Mouse (Mus musculus): ENCODE measurements around the gene 9230102O04Rik.

Gene 9230102O04Rik

DNA sequence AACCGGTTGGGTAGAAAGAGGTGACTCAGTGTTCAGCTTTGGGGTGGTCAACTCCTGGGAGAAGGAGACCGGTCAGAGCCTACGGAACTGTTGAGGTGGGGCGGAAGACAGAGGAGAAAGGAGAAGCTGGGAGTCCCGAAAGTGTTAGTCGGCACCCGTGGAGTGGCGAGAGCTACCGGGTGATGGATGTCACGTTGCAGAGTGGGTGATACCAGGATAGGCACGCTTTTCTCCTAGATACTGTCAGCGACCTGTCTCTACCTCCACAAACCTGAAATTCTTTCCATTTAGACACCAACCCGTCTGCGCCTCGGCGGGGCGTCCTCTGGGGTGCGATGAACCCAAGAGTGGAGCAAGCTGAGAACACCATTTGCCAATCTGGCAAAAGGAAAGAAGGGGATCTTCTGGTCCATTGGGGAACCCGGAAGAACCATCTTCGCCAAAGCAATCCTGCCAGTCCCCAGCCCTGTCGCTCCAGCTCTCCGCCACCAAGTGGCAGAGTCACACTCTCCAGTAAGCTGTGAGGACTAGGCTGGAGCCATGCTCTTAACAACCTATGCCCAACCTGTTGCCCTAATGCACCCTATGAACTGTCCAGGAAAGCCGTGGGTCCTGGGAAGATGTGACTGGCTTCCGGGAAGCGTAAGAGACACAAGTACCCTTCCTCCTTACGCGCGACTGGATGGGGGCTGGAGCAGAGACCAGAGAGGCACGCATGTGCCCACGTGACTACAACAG lies at the start of gene 9230102O04Rik:
Gene 9230102O04Rik, minus strand, starts transcription at position 628 of the 738 bp plus-strand sequence.
- DNase-seq (ENCODE audit: low read depth, low spot score): no peak

DNA sequence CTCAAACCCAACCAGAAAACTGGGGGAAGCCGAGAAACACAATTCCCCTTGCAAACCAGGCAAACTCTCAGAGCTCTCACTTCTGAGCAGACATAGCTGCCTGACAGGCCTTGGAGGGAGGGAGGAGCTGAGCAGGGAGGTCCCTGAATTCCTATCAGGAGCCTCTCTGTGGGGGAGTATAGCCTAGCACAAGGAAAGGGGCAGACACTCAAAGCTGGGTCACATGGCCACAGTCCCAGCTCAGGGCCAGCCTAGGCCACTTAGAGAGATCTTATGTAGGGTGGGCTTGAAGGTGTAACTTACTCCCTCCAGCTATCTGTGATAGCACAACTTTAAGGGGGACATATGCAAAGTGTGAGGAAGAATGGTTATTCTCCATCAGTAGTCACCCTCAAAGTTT lies 46.6 kb upstream of the 9230102O04Rik start:
- no peak for DNase-seq (ENCODE audit: low read depth, low spot score)

DNA sequence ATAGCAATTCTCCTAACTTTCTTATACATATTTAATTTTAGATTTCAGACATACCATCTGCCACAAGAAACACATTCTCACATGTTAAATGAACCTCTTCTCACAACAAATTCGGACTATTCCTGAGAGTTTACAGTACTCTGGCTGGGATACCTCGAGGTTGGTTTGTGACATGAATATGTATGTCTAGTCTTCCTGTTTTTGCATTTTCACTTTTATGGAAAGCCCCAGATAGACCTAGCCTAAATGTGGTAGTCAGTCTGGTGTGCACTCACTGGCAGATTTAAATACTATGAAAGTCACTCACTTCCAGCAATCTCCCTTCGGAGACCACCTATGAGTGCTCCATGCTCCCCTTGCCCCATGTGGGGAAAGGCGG lies 37.6 kb upstream of the 9230102O04Rik start:
- no peak for DNase-seq (ENCODE audit: low read depth, low spot score)

DNA sequence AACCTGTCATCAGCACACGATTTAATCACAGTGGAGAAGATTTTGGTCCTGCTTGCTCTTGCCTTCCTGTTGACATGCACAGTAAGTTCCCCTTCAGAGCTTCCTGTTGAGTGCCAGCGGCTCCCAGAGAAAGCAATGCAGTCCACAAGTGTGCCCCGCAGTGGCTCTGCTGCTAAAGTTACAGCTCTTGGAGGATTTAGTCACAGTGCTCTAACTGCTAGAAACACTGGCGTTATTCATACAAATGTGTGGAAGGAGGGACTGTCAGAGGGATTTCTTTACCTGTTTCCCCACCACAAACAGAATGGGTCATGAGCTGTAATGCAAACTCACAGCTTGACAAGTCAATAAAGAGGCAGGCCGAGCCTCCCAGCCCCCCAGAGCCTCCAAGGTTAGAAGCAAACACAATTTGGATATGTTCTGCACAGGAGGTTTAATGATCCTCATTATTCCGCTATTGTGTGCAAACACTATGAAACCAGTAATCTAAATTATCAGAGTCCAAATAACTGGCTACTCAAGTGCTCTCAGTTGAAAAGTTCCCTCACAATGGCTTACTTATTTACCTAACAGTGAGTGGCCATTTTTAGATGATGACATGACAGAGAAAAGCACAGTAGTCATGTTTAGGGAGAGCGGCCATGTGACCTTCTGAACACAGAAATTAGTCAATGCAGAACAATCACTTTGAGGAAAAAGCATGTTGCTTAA lies 37.0 kb upstream of the 9230102O04Rik start:
- DNase-seq (ENCODE audit: low read depth, low spot score): no peak

DNA sequence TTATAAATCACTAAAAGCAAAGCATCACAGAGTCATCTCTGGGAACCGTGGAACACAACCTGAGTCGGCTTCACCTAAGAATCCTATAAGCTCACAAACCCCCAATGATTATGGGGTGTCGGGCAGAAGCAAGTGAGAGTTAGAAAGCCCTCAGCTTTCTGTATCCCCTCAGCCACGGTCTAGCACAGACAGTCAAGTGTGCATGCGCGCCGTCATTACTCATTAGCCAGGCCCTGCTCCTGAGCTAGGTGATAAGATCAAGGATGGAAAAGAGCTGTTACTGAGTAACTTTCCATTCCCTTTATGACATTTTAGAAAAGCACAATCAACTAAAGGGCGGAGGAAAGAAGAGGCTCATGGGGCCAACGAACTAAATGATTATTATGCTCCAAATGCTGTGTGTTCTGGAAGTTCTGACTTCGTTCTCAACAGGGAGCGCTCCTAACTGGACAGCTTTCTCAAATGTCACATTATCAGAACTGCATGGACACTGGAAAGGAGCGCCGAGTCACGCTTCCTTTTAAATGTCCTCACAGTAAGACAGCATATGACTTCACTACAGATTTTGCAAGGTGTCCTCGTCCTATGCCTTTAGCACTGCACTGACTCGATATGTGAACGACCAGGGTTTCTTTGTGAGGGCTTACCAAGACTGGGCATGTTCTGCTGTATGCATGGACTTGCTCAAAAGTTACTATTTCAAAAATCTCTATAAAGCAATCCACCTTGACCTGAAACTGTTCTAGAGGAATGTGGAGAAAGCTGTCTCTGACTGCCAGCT lies 29.5 kb upstream of the 9230102O04Rik start:
- no peak for DNase-seq (ENCODE audit: low read depth, low spot score)

DNA sequence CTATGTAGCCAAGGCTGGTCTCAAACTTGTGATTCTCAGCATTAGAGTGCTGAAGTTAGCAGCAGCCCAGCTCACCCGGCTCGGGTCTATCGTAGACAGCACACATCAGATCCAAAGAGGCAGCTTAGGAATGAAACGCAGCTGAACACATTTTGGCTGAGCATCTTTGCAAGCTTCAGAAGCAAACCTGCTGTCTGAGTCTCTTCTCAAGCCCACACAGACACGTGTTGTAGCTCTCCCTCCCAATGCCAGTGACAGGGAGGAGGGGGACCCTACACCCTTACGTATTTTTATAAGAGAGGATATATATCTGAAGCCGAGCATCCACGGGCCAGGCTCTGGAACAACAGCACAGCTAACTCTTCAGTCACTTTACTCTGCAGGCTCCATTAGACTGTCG lies 28.3 kb upstream of the 9230102O04Rik start:
- peak; percentile 11 for DNase-seq (ENCODE audit: low read depth, low spot score)

DNA sequence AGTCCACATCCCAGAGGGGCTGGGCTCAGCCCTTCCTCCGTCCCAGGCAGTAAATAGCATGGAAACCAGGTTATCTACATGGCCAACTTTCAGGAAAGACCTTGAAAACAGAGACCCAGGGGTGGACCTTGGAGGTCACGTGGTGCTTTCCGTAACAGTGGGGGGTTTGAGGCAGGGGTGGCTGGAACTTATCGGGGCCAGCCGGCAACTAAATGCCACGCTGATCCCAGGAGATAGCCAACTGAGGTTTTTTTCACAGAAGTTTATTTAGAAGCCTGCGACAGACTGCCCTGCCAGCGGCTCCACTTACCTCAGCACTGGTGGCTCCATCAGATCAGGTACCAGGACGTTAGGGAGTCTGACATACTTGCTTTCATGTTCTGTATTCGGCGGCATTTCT lies 16.7 kb upstream of the 9230102O04Rik start:
- no peak for DNase-seq (ENCODE audit: low read depth, low spot score)

DNA sequence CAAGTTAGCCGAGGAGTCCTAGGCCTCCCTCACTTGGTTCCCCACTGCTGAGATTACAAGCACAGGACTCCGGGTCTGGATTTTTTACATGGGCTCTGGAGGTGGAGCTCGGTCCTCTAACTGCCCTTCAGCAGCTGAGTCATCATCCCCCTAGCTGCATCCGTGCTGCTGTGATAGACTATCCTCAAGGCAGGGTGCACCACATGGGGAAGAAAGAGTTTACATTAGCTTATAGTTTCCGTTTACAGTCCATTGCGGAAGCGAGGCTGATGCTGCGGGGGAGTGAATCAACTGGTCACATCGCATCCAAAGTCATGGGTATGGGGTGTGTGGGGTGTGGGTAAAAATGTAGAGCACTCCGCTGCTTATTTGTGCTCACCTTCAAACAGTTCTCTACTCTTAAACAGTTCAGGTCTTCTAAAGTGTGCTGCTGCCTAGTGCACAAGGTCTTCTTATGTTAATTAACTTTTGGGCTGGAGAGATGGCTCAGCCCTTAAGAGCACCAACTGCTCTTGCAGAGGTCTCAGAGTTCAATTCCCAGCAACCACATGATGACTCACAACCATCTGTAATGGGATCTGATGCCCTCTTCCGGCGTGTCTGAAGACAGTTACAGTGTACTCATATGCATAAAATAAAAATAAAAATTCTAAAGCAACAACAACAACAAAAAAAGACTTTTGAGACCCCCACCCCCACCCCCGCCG lies 14.7 kb upstream of the 9230102O04Rik start:
- DNase-seq (ENCODE audit: low read depth, low spot score): no peak

DNA sequence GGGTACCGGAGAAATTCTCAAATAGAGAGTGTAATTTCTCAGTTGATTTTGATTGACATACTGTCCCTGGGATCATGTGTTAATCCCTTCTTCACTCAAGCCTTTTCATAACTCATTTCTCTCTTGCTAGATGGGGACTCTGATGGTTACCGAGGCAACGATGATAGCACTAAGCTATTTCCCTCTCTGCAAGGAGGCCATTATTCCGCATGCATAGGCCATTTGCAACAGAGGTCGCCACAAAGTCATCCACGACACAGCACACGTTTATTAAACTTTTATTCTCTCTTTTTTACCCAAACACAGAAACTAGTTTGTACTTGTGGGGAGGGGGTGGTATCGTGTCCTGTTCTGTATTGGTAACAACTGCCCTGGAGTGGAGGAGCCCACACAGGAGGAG lies 8.5 kb upstream of the 9230102O04Rik start:
- no peak for DNase-seq (ENCODE audit: low read depth, low spot score)

DNA sequence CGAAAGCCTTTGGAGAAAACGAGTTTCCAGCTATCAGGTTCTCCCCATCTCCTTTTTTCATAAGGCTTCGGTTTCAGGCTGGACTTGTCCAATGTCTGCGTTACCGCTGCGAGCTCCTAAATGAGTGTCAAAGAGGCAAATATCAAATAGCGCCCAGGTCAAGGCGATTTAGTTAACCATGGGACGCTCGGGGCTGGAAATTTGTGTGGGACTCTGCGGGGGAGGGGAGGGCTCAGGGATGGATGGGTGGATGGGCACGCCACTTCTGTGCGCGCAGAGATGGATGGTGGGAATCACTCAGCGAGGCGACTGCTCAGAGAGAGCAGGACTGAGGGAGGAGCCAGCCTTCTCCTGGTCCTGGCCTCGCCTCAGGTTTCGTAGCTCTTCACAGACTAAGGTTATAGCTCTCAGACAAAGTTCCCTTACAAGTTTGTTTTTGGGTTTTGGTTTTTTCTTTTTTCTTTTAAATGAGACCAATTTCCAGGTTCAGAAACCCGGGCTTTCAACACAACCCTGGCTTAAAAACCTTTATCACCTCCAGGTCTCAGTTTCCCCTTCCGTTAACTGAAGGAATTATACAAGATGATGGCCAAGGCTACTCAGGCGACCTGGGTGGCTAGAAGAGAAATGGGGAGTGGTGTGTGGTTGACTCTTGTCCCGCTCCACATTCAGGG lies 6.9 kb upstream of the 9230102O04Rik start:
- no peak for DNase-seq (ENCODE audit: low read depth, low spot score)

DNA sequence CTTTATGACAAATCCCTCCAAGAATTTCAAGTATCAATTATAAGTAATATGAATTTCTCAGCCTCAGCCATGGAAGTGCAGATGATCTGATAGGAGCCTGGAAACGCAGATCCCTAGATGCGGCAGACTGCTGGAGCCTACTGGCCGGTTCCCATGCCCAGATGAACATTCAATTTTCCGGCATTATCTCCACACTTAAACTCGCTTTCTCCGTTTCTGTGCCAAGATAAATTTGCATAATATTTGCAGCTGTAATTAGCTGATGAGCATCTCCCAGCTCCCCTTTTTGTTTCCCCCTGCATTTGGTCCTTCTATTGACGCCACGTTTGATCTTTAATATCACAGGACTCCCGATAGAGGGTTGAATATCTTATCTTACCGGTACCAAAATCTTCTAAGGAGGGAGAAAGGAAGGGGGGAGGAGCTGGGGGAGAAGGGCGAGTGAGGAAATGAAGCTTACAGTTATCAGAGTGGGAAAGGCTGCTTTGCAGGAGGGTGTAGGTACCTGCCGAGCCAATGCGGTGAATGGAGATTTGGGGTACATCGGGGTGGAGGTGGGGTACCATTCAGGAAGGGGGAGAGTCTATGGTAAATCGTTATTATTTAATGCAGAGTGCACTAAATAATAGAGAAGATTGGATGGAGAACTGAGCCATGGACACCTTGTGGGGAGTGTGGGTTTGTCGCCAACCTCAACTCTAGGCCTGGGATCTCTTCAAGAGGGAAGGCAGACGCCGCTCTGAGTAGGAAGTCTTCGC lies 5.7 kb upstream of the 9230102O04Rik start:
- no peak for DNase-seq (ENCODE audit: low read depth, low spot score)

DNA sequence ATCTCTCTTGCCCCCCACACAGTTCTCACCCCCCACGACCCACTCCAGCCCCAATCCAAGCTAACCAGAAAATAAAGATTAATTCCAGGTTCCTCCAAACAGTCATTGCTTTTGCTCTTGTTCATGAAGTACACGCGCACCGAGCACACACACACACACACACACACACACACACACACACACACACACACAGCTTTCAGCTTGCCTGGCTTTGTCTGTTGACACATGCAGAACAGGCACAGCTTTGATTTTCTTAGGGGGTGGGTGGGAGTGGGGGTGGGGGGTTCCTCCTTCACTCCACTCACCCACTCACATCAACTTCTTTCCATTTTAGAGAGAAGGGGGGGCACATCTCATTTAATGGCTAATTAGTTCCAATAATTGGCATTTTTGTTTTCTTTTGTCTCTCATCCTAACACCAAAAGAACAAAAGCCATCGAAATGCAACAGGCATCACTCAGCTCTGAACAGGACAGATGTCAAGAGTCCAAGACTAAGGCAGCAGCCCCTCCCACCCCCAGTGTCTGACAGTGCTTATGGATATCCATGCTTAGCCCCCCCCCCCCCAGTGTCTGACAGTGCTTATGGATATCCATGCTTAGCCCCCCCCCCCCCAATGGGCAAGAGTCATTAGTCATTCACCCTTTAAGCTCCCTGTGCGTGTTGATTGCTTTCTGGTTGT lies 4.1 kb upstream of the 9230102O04Rik start:
- no peak for DNase-seq (ENCODE audit: low read depth, low spot score)

DNA sequence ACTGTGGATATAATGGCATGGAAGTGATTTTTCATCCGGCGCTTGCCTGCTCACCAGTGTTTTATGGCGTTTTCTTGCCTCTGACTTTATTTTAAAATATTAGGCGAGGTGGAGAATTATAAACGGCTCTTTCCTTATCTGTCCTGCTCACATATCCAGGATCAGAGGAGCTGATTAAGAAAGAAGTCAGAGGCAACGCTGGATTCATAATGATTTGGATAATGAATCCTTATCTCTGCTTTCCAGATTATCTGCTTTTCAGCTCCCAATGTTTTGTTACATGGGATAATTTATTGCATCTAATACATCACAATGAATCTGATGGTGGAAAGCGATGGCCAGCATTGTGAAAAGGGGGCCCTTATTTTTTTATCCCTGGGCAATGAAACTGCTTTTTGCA lies 3.2 kb upstream of the 9230102O04Rik start:
- DNase-seq (ENCODE audit: low read depth, low spot score): no peak

DNA sequence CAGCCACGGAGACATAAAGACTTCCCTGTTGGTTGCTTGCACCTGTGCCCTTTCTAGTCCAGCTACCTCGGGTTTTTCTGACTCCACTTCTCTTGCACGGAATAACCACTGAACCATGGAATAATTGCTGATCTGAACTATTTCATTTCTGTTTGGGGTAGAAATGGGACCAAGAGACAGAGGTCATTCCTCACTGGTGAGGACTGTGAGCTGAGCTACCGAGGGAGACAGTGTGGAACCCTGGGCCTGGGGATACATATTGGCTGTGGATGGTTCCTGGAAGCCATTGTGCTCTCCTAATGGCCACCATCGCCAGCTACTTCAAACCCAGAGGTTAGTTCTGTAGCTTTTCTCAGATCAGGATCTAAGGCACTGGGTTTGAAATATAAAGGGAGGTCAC lies 1.6 kb upstream of the 9230102O04Rik start:
- DNase-seq (ENCODE audit: low read depth, low spot score): no peak

DNA sequence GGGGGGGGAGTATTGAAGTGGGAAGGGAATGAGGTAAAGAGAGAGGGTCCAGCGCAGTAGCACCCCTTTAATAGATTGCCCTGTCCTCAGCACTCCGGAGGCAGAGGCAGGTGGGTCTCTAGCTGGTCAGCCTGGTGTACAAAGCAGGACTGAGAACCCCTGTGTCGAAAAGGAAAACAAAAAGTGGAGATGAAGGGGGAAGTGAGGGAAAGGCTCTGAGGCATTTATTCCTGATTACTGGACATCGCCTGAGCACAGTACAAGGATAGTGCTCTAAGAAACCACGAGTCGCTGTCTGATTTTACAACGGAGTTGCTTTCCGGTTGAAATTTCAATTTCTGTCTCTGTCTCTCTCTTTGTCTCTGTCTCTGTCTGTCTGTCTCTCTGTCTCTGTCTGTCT lies 911 bp upstream of the 9230102O04Rik start:
- no peak for DNase-seq (ENCODE audit: low read depth, low spot score)

DNA sequence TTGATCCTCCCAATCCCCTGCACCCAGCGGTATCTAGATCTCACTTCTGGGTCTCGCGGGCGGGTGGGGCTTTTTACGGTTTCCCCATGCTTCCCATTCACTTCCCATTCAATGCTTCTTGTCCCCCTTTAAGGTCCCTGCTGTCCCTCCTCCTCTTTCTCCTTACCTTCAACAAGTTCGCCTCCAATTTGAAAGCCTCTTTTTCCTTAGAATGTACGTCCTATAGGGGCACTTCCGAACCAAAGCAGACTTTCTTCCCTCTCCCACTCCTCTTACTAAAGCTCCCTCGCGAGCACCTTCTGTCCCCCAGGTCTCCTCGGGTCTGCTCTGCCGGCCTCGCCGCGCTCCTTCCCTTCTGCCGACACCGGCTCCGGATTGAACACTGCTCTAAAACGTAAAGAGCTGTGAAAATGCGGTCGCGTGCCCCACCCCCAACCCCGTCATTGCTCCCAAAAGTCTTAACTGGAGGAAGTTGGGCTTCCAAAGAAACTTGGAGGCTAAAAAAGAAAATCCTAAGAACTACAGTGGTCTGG lies 377 bp upstream of the 9230102O04Rik start, which contains the start of gene Gata3:
Gene Gata3, minus strand, starts transcription at position 384 of the 533 bp plus-strand sequence.
- no peak for DNase-seq (ENCODE audit: low read depth, low spot score)

DNA sequence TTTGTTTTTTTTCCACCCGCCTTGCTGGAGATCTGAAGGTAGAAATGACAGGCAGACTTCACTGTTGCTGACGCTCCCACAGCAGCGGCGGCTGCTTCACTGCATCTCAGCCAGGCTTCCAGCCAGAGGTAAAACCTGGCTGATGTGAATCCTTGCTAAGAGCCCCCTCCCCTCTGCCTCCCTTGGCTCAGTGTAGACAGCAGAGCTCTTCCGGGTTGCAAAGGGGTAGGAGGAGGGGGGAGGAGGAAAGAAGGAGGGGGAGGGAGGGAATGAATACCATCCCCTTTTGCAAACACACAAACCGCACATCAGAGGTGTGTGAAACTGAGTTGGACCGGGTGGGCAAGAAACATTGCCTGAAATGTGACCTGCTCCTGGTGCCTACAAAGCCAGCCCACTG lies 1.7 kb downstream of the 9230102O04Rik start:
- no peak for DNase-seq (ENCODE audit: low read depth, low spot score)

DNA sequence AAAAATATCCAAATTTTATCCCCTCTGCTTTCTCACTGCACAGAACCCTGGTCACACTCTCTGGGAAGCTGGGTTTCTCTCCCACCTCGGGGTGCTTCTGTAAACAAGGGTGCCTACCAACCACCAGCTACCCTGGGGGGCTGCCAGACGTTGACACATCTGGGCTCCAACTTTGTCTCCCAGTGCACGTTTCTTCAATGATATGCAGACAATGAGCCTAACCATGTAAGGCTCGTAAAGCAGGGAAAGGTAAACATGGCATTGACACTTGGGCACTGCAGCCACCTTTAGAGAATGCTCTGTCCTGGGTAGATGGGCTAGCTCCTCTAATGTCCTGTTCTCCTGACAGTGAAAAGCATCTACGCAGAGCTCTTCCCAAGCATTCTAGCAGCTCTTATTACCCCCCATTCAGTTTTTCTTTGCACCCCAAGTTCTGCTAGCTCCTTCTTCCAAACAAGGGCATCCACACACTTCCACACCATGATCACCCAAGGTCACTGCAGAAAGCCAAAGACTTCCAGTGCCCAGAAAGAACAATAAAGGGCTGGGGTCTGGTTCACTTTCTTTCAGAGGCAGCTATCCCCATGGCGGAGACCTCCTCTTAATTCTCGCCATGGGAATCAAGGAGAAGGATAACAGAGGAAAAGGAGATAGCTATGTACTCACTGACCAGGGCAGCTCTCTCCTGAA lies 2.3 kb downstream of the 9230102O04Rik start:
- no peak for DNase-seq (ENCODE audit: low read depth, low spot score)

DNA sequence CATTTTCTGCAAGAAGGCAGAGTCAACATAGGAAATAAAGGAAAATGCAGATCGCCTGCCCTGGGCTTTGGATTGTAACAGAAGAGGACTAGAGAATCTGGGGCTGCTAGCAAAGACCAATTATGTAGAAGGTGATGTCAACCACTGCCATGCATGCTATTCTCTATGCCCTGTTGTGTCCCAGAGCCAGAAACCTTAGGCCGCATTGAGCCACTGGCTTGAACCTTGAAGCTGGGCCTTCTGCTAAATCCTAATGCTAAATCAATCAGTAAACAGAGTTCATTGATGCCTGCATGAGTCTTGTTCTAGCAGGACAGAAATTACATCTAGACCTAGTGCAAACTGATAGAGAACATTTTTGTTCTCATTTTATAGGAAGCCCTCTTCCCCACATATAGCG lies 3.3 kb downstream of the 9230102O04Rik start:
- DNase-seq (ENCODE audit: low read depth, low spot score): no peak
